Mouse (Mus musculus): ENCODE data around the gene Krt18. TPM values are rescaled to one million over a fixed set of nuclear protein-coding genes. Genes with fewer than 3 reads are reported as not detected.

Gene Krt18
- polyA plus RNA-seq, 1 experiment = 5.6 TPM

DNA sequence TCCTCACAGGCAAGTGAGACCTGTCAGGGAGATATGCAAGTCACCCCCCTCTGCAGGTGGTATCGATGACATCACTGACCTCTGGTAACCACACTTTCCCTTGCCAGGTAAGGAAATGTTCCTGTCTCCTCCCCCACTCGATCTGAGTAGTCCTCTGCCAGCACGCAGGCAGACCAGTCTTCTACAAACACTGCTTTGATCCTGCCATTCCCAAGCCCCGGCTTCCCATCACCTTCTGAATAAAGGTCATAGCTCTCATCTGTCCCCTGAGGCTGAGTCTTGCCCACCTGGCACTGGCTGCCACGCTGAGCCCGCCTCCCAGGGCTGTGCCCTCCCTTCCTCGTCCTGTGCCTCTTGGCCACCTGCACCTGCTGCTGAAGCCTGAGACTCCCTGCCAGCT lies 11.2 kb upstream of the Krt18 start:
- no peak overlapping the region for H3K27ac ChIP-seq (ENCODE audit: control insufficient read depth, insufficient read depth, low read depth, low read length, poor library complexity)
- H3K4me1 ChIP-seq (ENCODE audit: control insufficient read depth, insufficient read depth, low read length) = peaks cover 2% of the 10 kb centered on the region; the same call in 1 of the 2 replicates
- 51% methylated on average over 7 of the region's 7 CpGs for WGBS
- no peak overlapping the region for H3K4me3 ChIP-seq (replicated peaks; ENCODE audit: control insufficient read depth, low read depth, low read length)
- TF ChIP-seq CTCF (IDR thresholded peaks at IDR 0.05; ENCODE audit: control insufficient read depth, insufficient read depth, low read length) = no peak
- TF ChIP-seq POLR2A (IDR thresholded peaks at IDR 0.05; ENCODE audit: borderline replicate concordance, control insufficient read depth, low read depth, low read length) = no peak

DNA sequence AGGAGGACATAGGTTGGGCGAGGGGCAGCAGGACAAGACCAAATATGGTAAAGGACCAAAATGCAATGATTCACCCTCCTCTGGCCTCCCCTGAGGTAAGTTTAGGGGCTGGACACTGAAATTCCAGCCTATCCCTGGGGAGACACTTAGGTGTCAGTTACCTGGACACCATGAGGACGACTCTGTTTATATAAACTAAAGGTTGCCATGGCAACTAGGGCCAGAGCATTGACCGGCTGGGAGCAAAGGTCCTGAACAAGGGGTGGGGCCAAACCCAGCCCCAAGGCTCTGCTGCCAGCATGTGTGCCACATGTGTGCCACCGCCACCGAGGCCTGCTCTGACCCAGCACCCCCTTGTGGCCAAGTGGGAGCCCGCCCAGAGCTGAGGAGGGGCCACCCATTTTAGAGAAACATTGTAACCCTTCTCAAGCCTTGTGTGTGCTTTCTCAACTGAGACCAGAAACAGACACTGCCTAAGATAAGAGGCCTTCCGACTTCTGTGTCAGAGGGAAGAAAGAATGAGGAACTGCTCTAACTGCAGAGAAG lies 10.0 kb upstream of the Krt18 start:
- TF ChIP-seq CTCF (IDR thresholded peaks at IDR 0.05; ENCODE audit: control insufficient read depth, insufficient read depth, low read length) (peak; percentile 39), POLR2A (IDR thresholded peaks at IDR 0.05; ENCODE audit: borderline replicate concordance, control insufficient read depth, low read depth, low read length) (no peak)
- peaks cover 2% of the 10 kb centered on the region; the same call in 1 of the 2 replicates for H3K4me1 ChIP-seq (ENCODE audit: control insufficient read depth, insufficient read depth, low read length)
- 21% methylated on average over 7 of the region's 7 CpGs for WGBS
- no peak overlapping the region for H3K4me3 ChIP-seq (replicated peaks; ENCODE audit: control insufficient read depth, low read depth, low read length)
- H3K27ac ChIP-seq (ENCODE audit: control insufficient read depth, insufficient read depth, low read depth, low read length, poor library complexity) = no peak overlapping the region

DNA sequence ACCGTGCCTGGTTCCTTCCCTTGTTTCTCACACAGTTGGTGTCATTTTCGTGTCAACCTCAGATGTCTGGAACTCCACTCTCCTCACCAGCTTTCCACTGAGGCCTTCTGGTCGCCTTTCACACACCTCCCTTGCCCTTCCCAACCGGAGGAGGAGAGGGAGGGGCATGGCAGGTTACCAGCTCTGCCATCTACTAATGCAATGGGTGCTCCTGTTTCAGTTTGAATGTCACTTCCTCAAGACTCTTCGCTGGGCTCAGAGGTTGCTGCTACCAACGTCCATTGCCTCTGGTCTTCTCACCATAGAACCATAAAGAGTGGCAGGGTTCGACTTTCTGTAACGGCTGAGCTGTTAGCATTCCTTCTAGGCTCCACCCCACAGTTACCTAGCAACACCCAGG lies 5.5 kb upstream of the Krt18 start:
- WGBS = 33% methylated on average over 8 of the region's 8 CpGs
- peaks cover 2% of the 10 kb centered on the region for H3K4me1 ChIP-seq (ENCODE audit: control insufficient read depth, insufficient read depth, low read length)
- H3K4me3 ChIP-seq (replicated peaks; ENCODE audit: control insufficient read depth, low read depth, low read length) = no peak overlapping the region
- TF ChIP-seq CTCF (IDR thresholded peaks at IDR 0.05; ENCODE audit: control insufficient read depth, insufficient read depth, low read length) = no peak
- TF ChIP-seq POLR2A (IDR thresholded peaks at IDR 0.05; ENCODE audit: borderline replicate concordance, control insufficient read depth, low read depth, low read length) = no peak
- H3K27ac ChIP-seq (ENCODE audit: control insufficient read depth, insufficient read depth, low read depth, low read length, poor library complexity) = no peak overlapping the region

DNA sequence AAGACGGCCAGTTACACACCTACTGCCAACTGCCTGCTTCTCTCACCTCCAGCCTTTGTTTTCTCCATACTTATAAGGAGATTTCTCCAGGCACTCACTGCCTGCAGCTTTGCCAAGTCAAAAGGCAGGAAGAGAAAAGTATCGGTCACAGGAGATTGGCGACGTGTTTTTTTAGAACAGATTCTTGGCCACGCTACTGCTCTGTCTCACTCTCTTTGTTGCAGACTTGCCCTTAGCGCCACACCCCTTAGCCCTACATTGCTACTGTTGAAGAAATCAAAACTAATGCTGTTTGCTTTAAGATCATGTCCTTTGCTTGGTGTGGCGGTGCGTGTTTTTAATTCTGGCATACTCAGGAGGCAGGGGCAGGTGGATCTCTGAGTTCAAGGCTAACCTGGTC lies 4.1 kb upstream of the Krt18 start:
- Histone ChIP-seq H3K27ac (ENCODE audit: control insufficient read depth, insufficient read depth, low read depth, low read length, poor library complexity) (no peak overlapping the region), H3K4me3 (replicated peaks; ENCODE audit: control insufficient read depth, low read depth, low read length) (no peak overlapping the region), H3K4me1 (ENCODE audit: control insufficient read depth, insufficient read depth, low read length) (peaks cover 2% of the 10 kb centered on the region)
- TF ChIP-seq POLR2A (IDR thresholded peaks at IDR 0.05; ENCODE audit: borderline replicate concordance, control insufficient read depth, low read depth, low read length) (no peak), CTCF (IDR thresholded peaks at IDR 0.05; ENCODE audit: control insufficient read depth, insufficient read depth, low read length) (no peak)
- WGBS = 75% methylated on average over 8 of the region's 8 CpGs

DNA sequence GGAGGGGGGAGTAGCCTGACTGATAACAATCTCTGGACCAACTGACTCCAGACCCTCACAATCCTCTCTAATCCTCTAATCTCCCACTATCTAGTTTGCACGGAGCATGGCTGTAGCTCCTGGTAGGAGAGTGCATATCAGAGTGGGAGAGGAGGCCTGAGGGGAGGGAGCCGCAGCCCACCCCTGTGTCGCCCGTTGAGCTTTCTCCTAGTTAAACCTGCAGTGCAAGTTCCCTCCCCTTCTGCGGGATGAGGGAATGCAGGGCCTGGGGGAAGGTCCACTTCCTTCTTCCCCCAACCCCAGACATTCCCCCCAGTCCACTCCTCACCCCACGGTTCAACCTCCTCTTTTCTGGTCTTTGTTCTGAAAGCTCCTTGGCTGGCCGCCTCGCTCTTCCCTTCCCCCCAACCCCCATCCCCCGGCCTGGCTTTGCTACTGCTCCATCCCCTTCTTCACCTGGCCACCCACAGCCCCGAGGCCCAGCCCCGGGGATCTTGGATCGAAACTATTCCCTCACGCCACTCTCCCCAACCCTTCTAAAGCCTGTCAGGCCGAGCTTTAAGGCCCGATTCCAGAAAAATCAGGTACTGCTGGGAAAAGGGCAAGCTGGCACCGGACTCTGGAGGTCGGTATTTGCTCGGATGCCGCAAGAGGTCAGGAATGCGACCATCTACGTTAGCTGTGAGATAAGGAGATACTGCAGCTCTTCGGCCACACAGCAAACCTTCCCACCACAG lies 2.7 kb upstream of the Krt18 start:
- Histone ChIP-seq H3K4me3 (replicated peaks; ENCODE audit: control insufficient read depth, low read depth, low read length) (peak overlapping the region; percentile 56), H3K27ac (ENCODE audit: control insufficient read depth, insufficient read depth, low read depth, low read length, poor library complexity) (no peak overlapping the region), H3K4me1 (ENCODE audit: control insufficient read depth, insufficient read depth, low read length) (peaks cover 2% of the 10 kb centered on the region)
- 15% methylated on average over 22 of the region's 22 CpGs for WGBS
- TF ChIP-seq CTCF (IDR thresholded peaks at IDR 0.05; ENCODE audit: control insufficient read depth, insufficient read depth, low read length) (no peak), POLR2A (IDR thresholded peaks at IDR 0.05; ENCODE audit: borderline replicate concordance, control insufficient read depth, low read depth, low read length) (no peak)

DNA sequence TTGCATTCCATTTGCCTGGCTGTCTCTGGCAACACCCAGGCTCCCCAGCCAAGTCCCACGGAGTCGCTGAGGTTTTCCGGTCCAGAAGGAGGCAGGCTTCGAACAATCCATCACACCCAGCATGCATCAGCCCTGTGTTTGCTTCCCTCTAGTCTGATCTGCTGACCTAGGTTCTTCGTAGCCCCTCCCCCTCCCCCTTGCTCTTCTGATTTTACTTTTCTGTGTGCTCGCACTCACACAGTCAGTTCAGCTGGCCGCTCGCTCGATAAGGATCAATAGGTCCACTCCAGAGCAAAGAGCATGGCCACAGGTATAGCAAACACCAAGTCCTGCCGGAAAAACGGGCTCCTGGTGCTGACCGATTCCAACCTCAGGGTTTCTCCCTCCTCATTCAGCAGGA lies 1.6 kb upstream of the Krt18 start:
- H3K4me3 ChIP-seq (replicated peaks; ENCODE audit: control insufficient read depth, low read depth, low read length) = no peak overlapping the region
- H3K27ac ChIP-seq (ENCODE audit: control insufficient read depth, insufficient read depth, low read depth, low read length, poor library complexity) = no peak overlapping the region
- 29% methylated on average over 12 of the region's 12 CpGs for WGBS
- H3K4me1 ChIP-seq (ENCODE audit: control insufficient read depth, insufficient read depth, low read length) = no peaks in the 10 kb centered on the region; the same call in 1 of the 2 replicates
- TF ChIP-seq POLR2A (IDR thresholded peaks at IDR 0.05; ENCODE audit: borderline replicate concordance, control insufficient read depth, low read depth, low read length) (no peak), CTCF (IDR thresholded peaks at IDR 0.05; ENCODE audit: control insufficient read depth, insufficient read depth, low read length) (no peak)

DNA sequence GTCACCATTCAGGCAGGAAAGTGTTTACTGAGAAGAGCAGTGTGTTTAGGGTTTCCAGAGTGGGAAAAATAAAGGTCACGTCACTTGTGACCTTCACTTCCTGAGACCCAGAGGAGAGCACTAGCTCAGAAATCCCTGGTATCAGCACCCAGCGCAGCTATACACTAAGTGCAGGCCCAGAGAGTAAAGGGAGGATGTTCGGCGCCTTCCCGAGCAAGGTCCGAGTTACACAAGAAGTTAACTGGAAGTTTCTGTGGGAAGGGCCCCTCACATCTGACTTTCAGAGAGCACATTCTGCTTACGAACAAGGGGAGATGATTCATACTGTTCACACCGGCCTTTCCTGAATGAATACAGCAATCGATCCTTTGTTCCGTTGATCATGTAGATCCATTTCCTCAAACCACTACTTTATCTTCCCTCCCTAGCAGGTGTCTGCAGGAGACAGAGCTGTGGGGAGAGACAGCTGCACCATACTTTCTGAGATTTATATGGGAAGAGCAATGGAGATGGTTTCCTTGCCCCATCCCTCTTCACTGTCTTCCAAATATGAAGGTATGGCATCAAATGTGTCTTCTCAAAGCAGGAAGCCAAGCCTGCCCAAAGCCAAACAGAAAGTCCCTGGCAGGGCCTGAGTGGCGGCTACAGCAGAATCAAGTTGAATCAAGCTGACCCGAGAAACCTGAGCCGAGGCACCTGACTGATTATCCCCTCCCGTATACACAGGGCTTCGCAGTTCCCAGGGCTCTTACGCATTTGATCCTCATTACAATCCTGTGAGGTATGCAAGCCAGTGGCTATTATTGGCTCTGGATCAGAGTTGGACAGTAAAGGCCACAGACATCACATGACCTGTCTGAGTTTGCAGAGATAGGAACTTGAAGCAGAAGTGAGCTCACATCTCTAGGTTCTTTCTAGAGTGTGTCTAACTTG lies 6.4 kb downstream of the Krt18 start:
- Histone ChIP-seq H3K27ac (ENCODE audit: control insufficient read depth, insufficient read depth, low read depth, low read length, poor library complexity) (no peak overlapping the region), H3K4me3 (replicated peaks; ENCODE audit: control insufficient read depth, low read depth, low read length) (no peak overlapping the region), H3K4me1 (ENCODE audit: control insufficient read depth, insufficient read depth, low read length) (no peaks in the 10 kb centered on the region)
- 83% methylated on average over 16 of the region's 16 CpGs for WGBS
- TF ChIP-seq POLR2A (IDR thresholded peaks at IDR 0.05; ENCODE audit: borderline replicate concordance, control insufficient read depth, low read depth, low read length) (no peak), CTCF (IDR thresholded peaks at IDR 0.05; ENCODE audit: control insufficient read depth, insufficient read depth, low read length) (no peak)

DNA sequence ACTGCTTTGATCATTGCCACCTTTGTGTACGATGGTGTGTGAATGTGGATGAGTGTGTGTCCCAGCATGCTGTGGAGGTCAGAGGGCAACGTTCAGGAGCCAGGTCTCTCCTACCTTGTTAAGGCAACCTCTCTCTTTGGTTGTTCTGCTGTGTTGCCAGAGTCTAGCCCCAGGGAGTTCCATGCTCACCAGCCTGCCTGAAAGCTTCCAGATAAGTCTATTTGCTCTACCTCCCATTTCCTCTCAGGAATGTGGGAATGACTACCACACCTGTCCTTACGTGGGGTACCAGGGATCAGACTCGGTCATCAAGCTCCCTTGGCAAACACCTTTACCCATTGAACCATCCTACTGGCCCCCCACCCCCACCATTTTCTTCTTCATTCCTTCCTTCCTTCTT lies 12.3 kb downstream of the Krt18 start:
- TF ChIP-seq CTCF (IDR thresholded peaks at IDR 0.05; ENCODE audit: control insufficient read depth, insufficient read depth, low read length) (no peak), POLR2A (IDR thresholded peaks at IDR 0.05; ENCODE audit: borderline replicate concordance, control insufficient read depth, low read depth, low read length) (no peak)
- Histone ChIP-seq H3K4me1 (ENCODE audit: control insufficient read depth, insufficient read depth, low read length) (no peaks in the 10 kb centered on the region), H3K4me3 (replicated peaks; ENCODE audit: control insufficient read depth, low read depth, low read length) (no peak overlapping the region), H3K27ac (ENCODE audit: control insufficient read depth, insufficient read depth, low read depth, low read length, poor library complexity) (no peak overlapping the region)
- 80% methylated on average over 4 of the region's 4 CpGs for WGBS
